Mouse (Mus musculus) brain, embryonic 14.5 days (tissue): Measurements from ENCODE around the gene Gm15319.
"Not testable (repeated sequence)": the region's sequence is repeated elsewhere in the genome, so short reads cannot be mapped to it uniquely, and the experiment has no call there.

ENCODE experiments used
- CTCF ChIP-seq: fragments of 200-500 bp; IDR thresholded peaks from 2 replicates; pipeline ENCODE4 v1.5.1; 2012; ENCODE audit warnings: inconsistent platforms, mild to moderate bottlenecking, moderate library complexity, borderline replicate concordance; ENCODE audit not compliant: insufficient read depth, insufficient read length; ENCODE audit errors: extremely low read depth
- POLR2A ChIP-seq: fragments of 200-500 bp; IDR thresholded peaks from 2 replicates; pipeline ENCODE4 v1.6.1; 2012; ENCODE audit warnings: mild to moderate bottlenecking, inconsistent platforms, borderline replicate concordance; ENCODE audit not compliant: poor library complexity, insufficient read depth, insufficient read length, severe bottlenecking; ENCODE audit errors: extremely low read depth

- not testable (repeated sequence) for TF ChIP-seq CTCF, POLR2A
Measured at GRCm38 (mm10) chr8:20410355-20410754, 47.3 kb upstream of the Gm15319 start.
